Mouse (Mus musculus) adrenal gland, adult 2 months (tissue): ENCODE results near the gene Gm11099. TPM values are rescaled to one million over a fixed set of nuclear protein-coding genes. Genes with fewer than 3 reads are reported as not detected.

Experiments used
- DNase-seq: peaks from one replicate; pipeline ENCODE4 v3.0.0; 2021
- long read RNA-seq: library from polyadenylated mRNA; stranded (forward); transcript quantifications from one replicate; pipeline ENCODE4 v2.0.0, GENCODE M21; 2021
- polyA plus RNA-seq: library from polyadenylated mRNA; depleted of rRNA; stranded (reverse); fragments of >200 nt; gene quantifications from 2 replicates; pipeline ENCODE4 v1.2.3, GENCODE M21; 2012; rRNA removed
- total RNA-seq, 2 experiments: library from RNA; stranded (reverse); gene quantifications; 2 replicates each; pipeline ENCODE4 v1.2.3; 2021

The Gm11099 gene
- total RNA-seq: not detected
- polyA plus RNA-seq: not detected in 2 replicates
- long read RNA-seq: 0 reads

DNA sequence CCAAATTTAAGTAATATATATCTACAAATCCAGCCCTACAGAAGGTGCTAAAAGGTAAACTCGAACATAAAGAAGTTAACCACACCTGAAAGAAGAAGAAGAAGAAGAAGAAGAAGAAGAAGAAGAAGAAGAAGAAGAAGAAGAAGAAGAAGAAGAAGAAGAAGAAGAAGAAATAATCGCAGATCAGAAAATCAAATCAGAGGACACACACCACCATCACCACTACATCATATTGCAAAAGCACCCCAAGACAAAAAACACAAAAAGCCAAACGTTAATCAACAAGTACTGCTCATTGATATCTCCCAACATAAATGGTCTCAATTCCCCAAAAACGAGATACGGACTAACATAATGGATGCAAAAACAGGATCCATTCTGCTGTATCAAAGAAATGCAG, at the start of gene Gm11099:
TSS of gene Gm11099 (plus strand) at position 301 of the 400 bp plus-strand sequence.
- DNase-seq: no peak

DNA sequence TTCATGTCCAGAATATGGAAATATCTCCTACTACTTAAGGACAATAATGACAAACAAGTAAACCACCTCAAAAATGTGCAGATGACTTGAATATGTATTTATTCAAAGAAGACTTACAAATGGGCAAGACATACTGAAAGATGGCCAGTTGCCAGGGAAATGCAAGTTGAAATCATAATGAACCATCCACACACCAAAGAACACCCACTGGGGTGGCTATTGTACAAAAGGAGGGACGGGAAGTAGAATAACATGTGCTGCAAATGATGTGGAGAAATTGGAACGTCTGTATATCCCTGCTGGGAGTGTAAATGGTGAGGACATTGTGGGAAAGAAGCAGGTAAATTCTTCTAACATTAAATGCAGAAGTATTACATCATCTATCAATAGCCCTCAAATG, 46.3 kb upstream of the Gm11099 start:
- DNase-seq: no peak

DNA sequence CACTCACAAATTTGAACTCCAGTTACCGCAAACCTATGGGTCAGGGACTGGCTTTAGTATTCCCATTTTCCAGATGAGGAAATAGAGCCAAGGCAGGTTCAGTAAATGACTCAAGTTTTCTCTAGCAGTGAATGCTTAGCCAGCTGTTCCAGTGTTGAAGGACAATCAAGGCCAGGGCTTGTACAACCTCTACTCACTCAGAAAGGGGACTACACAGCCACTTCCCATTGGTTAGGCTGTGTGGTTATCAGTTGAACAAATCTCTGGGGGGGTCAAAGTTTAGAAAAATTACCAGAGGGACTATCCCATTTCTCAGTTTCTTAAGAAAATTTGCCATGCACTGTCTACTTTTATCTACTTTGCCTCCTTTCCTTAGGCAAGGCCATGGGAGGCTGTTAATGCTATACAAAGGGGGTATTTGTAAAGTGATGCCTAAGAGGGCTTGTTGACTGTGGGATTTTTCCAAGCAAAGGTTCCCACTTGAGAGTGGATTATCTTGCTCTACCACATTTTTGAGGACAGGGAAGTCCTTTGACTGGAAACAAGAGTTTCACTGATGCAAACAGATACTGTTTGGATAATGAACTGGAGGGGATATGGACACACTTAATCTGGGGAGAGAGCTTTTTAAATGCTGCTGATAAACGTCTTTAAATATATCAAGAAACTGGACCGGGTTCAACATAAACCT, 30.2 kb upstream of the Gm11099 start:
- no peak for DNase-seq

DNA sequence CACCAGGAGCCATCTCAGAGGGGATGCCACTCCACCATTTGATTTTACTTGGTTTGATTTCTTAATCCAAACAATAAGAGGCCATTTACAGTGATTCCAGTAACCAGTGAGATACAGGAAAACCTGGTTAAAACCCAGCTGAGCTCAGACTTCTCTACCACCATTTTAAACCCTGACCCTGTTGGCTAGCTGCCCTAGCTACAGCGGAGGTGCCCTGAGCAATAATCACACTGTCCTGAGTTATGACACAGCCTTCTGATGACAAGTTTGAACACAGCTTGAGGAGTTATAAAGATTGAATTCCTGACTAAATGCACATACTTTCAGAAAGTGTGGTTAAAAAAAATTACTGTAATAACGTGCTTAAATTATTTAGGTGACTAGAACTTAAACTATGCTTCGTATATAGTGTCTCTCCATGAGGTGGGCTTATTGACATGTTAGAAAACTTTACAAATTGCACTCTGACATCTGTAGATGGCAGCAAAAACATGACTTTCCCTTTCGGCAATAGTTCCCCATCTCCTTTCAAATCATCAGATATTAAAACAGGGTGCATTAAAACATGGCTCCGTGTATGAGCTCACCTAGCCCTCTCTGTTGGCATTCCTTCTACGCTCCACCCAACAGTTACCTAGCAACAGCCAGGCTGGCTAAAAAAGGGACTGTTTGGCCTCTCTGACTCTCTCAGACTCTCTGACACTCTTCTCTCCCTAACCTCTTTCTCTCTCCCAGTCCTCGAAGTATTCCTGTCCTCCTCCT, 29.1 kb upstream of the Gm11099 start:
- peak; percentile 29 for DNase-seq

DNA sequence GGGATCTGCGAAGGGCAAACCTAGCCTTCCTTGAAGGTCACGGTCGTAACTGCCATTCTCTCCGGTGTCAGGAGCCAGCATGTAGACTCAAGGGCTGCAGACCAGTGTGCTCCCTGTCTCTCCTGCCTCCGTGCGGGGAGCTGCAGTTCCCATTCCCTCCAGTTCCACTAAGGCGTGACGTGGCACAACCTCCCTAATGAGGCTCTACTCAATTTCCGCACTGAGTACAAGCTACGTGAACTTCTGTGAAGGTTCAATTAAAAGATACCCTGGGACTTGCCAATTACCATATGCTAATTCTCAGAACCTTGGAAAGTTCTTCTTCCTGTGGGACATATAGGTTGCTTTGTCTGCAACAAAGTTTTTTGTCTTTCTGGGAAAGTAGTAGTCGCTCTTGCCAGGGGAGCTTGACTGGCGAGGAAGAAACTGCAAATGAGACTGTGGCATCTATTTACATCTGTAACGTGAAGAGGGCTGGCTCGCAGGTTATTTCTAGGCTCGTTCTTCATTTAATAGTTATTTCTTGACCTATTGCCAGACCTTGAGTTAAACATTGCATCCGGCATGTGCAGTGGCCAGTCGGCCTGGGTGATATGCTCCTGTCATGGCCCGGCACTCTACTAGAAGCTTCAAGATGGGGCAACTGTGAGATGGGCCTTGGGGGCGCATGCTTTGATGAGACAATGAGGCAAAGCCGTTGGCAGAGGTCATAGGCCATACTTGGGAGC, 26.8 kb upstream of the Gm11099 start:
- no peak for DNase-seq

DNA sequence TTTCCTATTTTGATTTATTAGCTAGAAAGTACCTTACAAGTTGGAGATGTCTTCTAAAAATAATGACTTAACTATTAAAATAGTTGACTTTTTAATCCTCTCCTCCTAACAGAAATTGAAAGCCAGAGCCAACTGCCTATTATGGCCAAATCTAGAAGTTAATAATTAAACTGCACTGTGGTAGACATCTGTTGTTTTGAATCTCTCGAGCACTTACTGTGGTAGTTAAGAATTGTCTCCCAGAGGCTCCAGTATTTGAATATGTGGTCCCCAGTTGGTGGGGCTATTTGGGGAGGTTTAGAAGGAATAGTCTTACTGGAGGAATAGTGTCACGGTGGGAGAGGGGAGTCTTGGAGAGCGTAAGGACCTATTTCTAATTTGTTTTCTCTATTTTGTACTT, 18.2 kb upstream of the Gm11099 start:
- DNase-seq: no peak

DNA sequence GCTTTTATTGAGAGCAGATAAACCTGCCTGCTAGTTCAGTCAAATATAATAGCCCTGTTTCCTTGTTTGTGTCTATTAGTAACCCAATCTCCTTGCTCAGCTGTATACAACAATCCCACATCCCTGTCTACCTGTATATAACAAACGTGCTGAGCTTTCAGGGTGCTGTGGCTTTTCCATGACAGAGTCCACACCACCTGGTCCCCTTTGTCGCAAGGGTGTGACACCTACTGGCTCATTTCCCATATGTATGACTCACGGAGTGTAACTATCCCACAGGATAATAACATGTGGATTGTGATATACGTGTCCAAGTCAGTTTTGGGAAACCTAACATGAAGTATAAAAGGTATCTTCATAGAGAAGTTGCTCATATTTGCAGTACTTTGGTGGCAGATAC, 16.8 kb upstream of the Gm11099 start:
- no peak for DNase-seq

DNA sequence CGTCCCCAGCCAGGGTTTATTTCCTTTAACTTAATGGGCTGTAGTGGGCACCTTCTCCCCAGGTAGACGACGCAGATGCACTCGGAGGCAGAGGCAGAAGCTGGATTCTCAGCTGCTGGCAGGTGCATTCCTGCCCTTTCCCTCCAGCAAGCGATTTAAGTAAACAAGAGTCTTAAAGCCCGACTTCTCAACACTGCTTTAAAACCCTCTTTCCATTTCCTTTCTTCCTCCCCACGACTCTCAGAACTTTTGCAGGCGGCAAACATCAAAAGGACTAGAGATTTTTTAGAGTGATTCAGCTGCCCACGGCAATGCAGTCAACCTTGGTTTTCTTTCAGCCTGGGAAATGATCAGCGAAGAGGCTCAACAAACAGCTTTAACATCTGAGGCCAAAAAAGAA, 14.7 kb upstream of the Gm11099 start:
- peak; percentile 53 for DNase-seq

DNA sequence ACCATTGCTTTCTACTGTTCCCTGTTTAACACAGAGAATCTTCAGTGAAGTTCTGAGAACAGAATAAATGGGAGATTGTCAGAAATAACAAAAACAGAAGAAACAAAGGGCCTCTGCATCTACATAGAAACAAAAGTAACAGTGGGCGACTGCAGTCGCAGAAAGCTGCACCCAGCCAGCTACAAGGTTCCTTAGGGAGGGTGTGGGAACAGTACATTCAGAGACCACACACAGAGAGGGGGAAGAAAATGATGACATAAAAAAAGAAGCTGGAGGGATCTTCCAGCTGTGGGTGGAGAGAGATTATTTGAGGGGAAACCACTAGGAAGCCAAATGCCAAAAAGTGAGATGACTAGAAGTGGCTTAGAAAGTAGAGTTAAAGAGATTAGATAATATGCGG, 20.6 kb downstream of the Gm11099 start:
- no peak for DNase-seq

DNA sequence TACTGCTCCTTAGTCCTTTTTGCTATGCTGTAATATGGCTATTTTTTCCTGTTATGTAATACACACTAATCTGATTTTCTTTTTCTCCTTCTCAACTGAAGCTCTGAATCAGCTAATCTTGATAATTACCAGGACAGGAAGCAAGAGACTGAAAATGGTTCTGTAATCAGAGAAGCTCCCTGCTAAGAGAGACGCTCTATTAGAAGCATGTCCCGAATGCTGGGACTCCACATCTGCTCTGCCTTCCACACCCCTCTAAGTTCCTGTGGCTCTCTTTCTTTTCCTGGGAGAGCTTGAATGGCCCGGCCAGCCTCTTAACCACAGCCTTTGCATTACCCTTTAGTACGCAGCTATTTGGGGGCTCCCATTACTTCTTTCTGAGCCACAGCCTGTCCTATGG, 45.8 kb downstream of the Gm11099 start:
- no peak for DNase-seq

DNA sequence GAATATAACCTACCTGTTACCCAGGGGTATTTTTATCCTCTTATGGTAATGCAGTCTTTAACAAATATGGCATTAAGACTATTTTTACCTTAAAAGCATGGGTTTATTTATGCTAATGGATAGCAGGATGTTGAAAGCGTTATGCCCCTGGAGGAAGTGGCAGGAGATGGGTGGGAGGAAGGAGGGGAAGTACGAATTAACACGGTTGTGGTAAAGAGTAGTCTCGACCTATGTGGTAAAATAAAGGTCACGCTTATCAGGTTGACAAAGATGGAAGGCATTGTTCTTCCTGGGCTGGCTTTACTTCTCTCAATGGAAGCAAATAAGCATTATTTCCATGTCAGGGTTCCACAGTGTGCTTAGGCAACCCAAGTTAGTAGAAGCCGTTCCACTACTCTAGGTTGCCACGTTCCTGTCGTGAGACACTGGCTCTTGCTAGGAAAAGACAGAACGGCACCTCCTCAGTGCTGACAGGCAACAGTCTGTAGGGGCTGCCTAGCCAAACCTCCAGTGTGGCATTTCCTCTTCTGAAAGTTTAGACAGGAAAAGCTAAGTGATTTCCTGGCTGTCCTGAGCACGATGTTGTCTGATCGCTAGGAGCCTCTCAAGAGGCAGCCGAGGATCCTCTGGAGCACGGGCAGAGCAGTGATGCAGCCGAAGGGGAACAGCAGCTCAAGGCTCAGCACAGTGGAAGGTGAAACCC, 47.7 kb downstream of the Gm11099 start:
- no peak for DNase-seq

DNA sequence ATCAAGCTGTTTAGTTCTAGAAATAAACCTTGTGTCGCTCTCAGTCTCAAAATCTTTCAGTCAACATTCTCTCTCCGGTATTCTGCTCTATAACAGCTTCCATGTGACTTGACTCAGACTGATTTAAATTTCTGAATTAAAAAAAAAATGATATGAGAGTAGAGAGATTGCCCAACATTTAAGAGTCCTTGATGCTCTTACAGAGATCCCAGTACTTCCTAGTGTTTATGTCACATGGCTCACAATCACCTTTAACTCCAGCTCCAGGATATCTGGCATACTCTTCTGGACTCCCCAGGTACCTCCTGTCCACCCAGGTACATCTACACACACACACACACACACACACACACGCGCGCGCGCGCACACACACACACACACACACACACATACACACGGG, 53.1 kb downstream of the Gm11099 start:
- DNase-seq: no peak

DNA sequence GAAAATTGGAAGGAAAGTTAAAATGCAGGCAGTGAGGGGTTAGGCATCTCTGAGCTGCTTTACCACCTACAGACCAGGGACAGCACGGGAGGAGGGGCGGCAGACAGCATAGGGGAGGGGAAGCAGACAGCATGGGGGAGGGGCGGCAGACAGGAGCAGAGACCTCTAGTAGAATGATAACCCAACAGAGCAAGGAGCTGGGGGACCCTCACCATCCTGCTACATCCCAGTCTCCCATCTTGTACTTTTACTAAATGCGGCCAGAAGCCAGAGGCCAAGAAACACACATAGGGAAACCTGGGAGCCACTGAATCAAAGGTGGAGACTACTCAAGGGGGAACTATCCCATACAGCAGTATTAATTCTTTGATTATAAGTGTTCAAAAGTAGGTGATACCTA, 59.1 kb downstream of the Gm11099 start:
- DNase-seq: no peak

DNA sequence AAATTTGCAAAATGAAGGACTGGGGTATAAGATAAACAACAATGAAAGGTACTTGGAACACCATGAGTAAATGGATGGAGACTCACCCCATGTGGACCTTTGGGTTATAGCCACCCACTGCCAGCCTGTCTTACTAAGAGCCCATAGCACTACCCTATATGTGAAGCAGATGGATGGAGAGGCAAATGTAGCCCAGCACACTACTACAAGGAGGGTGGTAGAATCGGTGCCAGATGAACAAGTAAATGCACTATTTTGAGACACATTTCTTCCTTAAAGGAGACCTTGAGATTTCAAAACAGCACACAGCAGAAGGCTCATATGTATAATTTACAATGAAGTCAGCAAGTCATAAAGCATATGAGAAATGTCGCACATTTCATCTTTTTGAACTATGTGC, 66.3 kb downstream of the Gm11099 start:
- no peak for DNase-seq

DNA sequence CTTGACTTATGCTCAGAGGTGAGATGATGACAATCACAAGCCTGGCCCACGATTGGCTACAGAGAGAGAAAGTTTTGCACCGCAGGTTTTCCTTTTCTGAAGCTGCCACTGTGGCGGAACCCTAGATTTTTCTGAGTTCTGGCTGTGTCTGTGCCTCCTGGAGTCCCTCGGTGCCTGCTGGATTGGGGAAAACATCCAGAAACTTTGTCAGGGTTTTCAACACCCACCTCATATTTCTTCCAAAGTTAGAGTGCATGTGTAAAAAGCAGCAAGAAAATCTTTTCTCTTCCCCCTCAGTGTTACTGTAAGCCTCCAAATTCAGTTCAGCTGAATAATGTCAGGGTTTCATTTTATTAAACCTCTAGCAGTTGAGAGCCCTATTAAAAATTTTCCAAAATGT, 82.1 kb downstream of the Gm11099 start:
- DNase-seq: no peak

DNA sequence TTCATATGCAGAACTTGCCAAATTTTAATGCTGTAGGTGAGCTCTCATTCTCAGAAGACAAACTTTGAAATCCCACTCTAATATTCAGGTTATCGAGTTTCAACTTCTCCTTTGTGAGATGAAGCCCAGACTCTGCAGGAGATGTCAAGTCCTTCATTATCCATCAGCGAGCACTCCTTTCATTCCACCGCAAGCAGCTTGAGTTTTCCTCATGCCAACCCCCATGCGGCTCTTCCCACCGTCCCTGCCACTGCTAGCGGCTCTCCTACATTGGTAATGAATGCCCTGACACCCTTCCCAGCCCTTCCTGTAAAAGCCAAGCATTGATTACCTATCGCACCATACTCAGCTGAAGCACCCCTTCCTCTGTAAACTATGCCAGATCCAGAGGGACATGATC, 89.6 kb downstream of the Gm11099 start:
- no peak for DNase-seq

DNA sequence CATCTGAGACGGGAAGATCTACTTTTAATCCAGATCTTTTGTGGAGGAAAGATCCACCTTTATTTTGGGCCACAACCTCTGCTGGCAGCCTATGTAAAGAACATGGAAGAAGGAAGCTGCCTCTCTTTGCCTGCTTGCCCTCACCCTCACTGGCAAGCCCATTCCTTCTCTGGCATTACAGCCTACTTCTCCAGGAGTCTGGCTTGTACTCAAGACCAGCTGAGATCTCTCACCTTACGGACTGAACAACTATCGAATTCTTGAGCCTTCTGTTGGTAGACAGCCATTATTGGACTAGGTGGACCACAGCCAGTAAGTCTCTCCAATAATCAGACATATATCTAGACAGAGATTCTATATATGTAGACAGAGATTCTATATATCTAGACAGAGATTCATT, 92.9 kb downstream of the Gm11099 start:
- no peak for DNase-seq

DNA sequence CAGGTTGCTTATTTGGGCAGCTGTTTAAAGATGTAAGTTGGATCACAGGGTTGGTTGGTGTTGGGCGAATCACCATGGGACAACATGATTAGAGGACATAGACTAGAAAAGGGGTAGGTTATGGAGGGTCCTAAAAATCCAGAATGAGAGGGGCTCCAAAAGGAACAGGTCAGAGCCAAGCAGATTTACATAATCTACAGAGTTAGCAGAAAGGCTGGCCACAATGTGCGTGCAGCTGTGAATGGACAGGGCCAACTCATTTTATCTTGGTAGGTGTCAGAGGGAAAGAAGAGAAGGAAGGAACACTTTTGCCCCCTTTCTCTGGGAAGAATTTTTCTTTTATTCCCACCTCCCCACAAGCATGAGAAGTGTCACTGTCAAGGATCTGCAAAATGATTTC, 97.1 kb downstream of the Gm11099 start:
- DNase-seq: no peak

DNA sequence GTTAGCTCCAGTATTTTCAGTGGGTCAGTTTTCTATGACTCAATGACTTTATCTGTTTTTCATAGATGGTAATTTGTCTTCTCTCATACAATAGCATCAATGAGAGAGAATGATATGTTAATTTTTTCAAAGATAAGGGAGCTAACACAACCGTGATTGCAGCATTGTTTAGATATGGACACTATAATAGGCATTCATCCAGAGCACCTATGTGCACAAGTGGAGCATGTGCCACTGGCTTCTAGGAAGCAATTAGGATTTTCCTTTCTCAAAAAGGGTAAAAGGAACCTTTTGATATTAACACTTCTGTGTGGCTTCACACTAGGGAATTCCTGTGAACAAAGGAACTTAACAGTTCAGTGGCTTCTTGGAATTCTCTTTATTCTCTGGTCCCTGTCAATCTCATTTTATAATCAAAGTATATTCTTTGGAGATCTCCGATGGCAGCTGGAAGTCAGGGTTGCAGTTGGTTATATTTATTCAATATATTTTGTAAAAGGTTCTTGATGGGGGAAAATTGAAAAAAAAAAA, 97.6 kb downstream of the Gm11099 start:
- DNase-seq: no peak
